ENCODE assay signal across 1 mouse cellular context in genomic region chr14:31435930-31436693, GRCm38 (mm10).
TF ChIP-seq lines count a peak whose summit lies in the region.

Gene Sh3bp5 (minus strand): TSS chr14:31436078.

TF ChIP-seq in CH12.LX, 34 proteins besides CTCF, POLR2A, EP300 and RAD21 (continued from another document):
- TF ChIP-seq KAT2A (IDR thresholded peaks at IDR 0.05; ENCODE audit: insufficient replicate concordance, low read length) = 0 out of 2 replicates have a peak, but pooled peaks have one; percentile 19
- peak; percentile 87 for TF ChIP-seq TCF12 (IDR thresholded peaks at IDR 0.05; ENCODE audit: low read depth, low read length)
- peak; percentile 40 for TF ChIP-seq ZC3H11A (IDR thresholded peaks at IDR 0.05; ENCODE audit: low read depth, low read length)
- TF ChIP-seq ELF1 (IDR thresholded peaks at IDR 0.05; ENCODE audit: low read depth, low read length) = peak; percentile 77
- no peak; the same call in 1 of the 2 replicates for TF ChIP-seq CHD1 (IDR thresholded peaks at IDR 0.05; ENCODE audit: low read depth, low read length)
- TF ChIP-seq BHLHE40 (IDR thresholded peaks at IDR 0.05; ENCODE audit: low read depth, low read length) = peak; percentile 80
- peak; percentile 98 for TF ChIP-seq UBTF (IDR thresholded peaks at IDR 0.05; ENCODE audit: low read depth, low read length)
- TF ChIP-seq PAX5 (IDR thresholded peaks at IDR 0.05; ENCODE audit: low read length) = no peak
- TF ChIP-seq MYC (IDR thresholded peaks at IDR 0.05; ENCODE audit: low read depth, low read length) = no peak
- no peak for TF ChIP-seq JUN (IDR thresholded peaks at IDR 0.05; ENCODE audit: insufficient read depth, low read depth, low read length)
- peak; percentile 81 for TF ChIP-seq MEF2A (IDR thresholded peaks at IDR 0.05; ENCODE audit: borderline replicate concordance, low read depth, low read length)
- TF ChIP-seq HCFC1 (IDR thresholded peaks at IDR 0.05; ENCODE audit: low read depth, low read length) = peak; percentile 48; the same call in 1 of the 2 replicates
- TF ChIP-seq USF1 (IDR thresholded peaks at IDR 0.05; ENCODE audit: low read depth, low read length) = peak; percentile 5; the same call in 1 of the 2 replicates
- TF ChIP-seq MAZ (IDR thresholded peaks at IDR 0.05; ENCODE audit: low read depth, low read length) = peak; percentile 67; the same call in 1 of the 2 replicates
- TF ChIP-seq ZNF384 (IDR thresholded peaks at IDR 0.05; ENCODE audit: low read depth, low read length) = peak; percentile 61
- peak; percentile 86 for TF ChIP-seq SIN3A (IDR thresholded peaks at IDR 0.05; ENCODE audit: low read length)
- TF ChIP-seq ETS1 (conservative IDR thresholded peaks at IDR 0.05; ENCODE audit: low read depth, low read length) = peak; percentile 53; the same call in 1 of the 2 replicates
